Mouse (Mus musculus): ENCODE results near the gene Prkn. TPM values are rescaled to one million over a fixed set of nuclear protein-coding genes. Genes with fewer than 3 reads are reported as not detected.

The Prkn gene
- total RNA-seq, 2 experiments from 2014 or later: 1.3 TPM; not detected in 1

DNA sequence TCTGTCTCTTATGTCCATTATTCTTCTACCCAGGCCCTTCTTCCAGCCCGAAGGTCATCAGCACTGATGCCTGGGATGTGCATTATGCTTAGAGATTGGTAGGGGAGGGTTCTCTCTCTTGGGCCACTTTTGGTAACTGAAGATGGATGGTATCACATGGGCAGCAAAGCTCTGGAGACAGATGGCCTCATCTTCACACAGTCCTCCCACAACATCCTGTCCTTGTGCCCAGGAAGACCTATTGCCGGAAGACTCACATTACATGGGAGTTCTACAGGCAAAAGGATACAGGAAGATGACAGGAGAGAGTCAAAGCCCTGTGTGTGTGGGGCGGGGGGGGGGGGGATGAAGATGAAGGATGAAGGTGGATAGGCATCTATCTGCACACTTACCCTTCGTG, 928.2 kb downstream of the Prkn start:
- ATAC-seq (replicated peaks; ENCODE audit: low FRiP score, poor library complexity, severe bottlenecking): no peak

DNA sequence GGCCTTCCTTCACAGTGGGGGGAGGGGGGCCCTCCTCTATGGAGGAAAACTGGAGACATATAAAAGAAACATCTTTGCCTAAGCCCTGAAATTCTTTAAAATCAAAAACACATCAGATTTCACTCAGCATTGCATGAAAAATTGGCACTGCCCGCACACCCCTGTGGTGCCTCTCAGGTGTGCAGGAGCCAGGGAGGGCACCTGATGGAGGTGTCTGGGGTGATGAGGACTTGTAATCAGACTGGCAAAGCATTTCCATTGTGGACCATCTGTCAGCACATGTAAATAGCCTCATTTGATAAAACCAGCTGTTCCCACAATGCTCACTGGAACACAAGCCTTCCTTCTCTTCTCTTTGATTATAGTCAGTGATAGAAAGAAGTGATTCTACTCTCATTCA, 928.8 kb downstream of the Prkn start:
- no peak for ATAC-seq (replicated peaks; ENCODE audit: low FRiP score, poor library complexity, severe bottlenecking)

DNA sequence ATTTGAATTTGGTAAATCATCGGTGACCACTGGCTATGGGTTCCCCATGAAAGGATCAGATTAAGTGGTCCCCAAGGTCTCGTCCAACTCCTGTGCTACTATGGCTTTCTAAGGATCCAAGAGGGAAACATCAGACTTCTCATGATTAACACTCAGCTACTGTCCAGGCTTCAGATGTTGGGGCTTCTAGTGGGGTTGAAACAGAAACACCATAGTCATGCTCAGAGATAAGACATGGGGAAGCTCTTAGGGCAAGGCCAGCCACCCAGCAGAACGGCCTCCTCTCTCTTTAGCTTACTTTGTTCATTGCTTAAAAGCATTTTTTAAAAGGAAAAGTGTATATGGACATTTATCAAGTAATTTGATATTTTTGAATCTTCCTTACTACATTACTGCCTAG, 929.3 kb downstream of the Prkn start:
- ATAC-seq (replicated peaks; ENCODE audit: low FRiP score, poor library complexity, severe bottlenecking): no peak

DNA sequence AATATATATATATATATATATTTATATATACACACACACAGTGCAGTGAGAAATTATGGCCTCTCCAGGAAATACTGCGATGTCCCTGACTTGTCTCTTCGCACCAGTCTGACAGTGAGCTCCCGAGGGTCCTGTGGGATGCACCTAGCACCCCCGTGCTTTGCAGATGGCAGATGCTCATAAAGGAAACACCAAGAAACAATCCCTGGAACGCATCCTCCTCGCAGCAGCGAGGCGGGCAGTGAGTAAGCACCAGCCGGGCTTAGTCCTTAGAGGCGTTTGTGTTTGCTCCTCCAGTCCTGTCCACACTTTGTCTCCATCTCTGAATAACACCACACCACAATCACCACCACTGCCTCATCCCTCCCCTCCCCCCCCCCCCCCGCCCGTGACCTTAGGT, 939.4 kb downstream of the Prkn start:
- no peak for ATAC-seq (replicated peaks; ENCODE audit: low FRiP score, poor library complexity, severe bottlenecking)

DNA sequence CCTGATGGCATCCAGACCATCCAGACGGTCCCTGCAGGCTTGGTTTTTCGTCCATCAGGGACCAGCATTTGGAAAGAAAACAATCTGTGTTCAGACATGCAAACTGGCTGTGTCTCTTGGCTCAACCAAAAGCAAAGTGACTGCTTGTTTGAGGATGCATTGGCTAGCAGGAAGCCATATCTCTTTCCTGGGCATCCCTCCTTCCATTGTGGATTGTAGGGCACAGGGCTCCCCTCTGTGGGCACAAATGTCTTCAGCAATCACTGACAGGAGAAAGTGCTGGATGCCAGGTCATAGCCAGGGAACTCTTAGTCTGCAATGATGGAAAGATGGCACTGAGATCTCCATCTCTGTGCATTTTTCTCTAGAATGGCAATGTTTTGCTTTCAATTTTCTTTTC, 939.8 kb downstream of the Prkn start:
- no peak for ATAC-seq (replicated peaks; ENCODE audit: low FRiP score, poor library complexity, severe bottlenecking)

- no peak for ATAC-seq (replicated peaks; ENCODE audit: low FRiP score, poor library complexity, severe bottlenecking)
Measured at GRCm38 (mm10) chr17:11780805-11781481, 940.8 kb downstream of the Prkn start.

GRCm38 (mm10) chr17:11788270-11788936, 948.2 kb downstream of the Prkn start:
- no peak for ATAC-seq (replicated peaks; ENCODE audit: low FRiP score, poor library complexity, severe bottlenecking)

DNA sequence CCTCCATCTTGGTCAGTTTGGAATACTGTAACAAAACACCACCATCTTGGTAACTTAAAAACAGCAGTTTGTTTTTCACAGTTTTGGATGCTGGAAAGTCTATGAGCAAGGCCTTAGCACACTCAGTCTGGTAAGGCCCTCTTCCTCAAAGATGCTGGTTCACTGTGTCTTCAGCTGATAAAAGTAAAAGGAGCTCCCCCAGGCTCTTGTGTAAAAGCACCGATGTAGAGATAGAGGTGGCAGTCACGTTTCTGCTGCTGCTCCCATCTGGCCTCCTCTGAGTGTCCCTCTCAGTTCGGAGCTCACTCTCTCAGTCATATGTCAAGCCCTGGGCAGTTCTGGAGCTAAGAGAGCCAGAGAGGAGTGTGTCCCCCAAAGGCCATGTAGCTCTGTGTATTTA, 955.8 kb downstream of the Prkn start:
- ATAC-seq (replicated peaks; ENCODE audit: low FRiP score, poor library complexity, severe bottlenecking): no peak

- ATAC-seq (replicated peaks; ENCODE audit: low FRiP score, poor library complexity, severe bottlenecking): no peak
Measured at GRCm38 (mm10) chr17:11801226-11801625, 961.0 kb downstream of the Prkn start.

GRCm38 (mm10) chr17:11807280-11807679, 967.1 kb downstream of the Prkn start:
- ATAC-seq (replicated peaks; ENCODE audit: low FRiP score, poor library complexity, severe bottlenecking): no peak

GRCm38 (mm10) chr17:11817886-11818285, 977.7 kb downstream of the Prkn start:
- ATAC-seq (replicated peaks; ENCODE audit: low FRiP score, poor library complexity, severe bottlenecking): no peak

- ATAC-seq (replicated peaks; ENCODE audit: low FRiP score, poor library complexity, severe bottlenecking): no peak
Measured at GRCm38 (mm10) chr17:11819506-11819905, 979.3 kb downstream of the Prkn start.

GRCm38 (mm10) chr17:11820757-11821156, 980.6 kb downstream of the Prkn start:
- no peak for ATAC-seq (replicated peaks; ENCODE audit: low FRiP score, poor library complexity, severe bottlenecking)

- ATAC-seq (replicated peaks; ENCODE audit: low FRiP score, poor library complexity, severe bottlenecking): no peak
Measured at GRCm38 (mm10) chr17:11829501-11829900, 989.3 kb downstream of the Prkn start.

DNA sequence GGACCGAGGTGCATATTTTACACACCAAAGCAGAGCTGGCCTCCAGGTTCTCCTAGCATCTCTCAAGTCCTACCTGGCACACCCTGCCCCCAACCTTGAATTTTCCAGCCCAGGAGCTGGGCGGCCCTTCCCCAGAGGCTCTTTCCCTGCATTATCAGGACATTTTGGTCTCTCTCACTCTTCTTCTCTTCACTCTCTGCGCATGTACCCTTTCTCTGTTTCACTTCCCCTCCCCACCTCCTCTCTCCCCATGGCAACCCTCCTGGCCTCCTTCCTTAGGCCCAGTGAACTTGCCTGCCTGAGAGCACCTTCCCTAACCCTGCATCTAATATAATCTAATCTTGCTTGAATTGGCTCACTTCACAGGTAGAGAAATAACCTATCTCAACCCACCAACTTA, 996.9 kb downstream of the Prkn start:
- no peak for ATAC-seq (replicated peaks; ENCODE audit: low FRiP score, poor library complexity, severe bottlenecking)

GRCm38 (mm10) chr17:11844436-11844835, 1004.3 kb downstream of the Prkn start:
- ATAC-seq (replicated peaks; ENCODE audit: low FRiP score, poor library complexity, severe bottlenecking): no peak

- ATAC-seq (replicated peaks; ENCODE audit: low FRiP score, poor library complexity, severe bottlenecking): no peak
Measured at GRCm38 (mm10) chr17:11844989-11845388, 1004.8 kb downstream of the Prkn start.

DNA sequence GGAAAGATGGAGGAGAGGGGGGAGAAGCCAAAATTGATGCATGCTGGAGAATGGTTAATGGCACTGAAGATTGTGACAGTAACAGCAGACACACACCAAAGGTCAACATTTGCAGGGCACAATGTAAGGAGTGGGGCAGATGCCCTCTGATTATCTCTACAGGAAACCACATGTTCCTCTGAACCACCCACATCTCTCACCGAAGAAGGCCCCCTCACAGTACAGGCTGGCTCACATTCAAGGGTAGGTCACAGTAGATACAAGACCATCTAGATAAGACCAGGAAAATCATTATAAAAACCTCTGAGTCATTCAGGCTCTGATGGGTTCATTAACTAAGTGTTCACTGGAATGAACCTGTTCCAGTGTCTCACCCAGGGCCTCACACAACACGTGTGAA, 1005.3 kb downstream of the Prkn start:
- no peak for ATAC-seq (replicated peaks; ENCODE audit: low FRiP score, poor library complexity, severe bottlenecking)

DNA sequence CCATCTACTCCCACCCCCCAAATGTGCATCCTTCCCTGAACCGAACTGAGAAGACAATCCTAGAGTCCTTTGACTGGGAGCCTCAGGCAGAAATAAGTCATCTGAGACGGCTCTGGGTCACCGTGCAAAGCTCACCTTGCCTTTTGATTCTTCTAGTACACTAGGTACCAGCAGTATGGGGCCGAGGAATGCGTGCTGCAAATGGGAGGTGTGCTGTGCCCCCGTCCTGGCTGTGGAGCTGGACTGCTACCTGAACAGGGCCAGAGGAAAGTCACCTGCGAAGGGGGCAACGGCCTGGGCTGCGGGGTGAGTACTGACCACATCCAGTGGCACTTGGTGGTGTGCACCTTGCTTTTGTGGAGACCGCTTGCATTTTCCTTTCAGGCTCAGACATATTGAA, 1014.4 kb downstream of the Prkn start:
- no peak for ATAC-seq (replicated peaks; ENCODE audit: low FRiP score, poor library complexity, severe bottlenecking)

- ATAC-seq (replicated peaks; ENCODE audit: low FRiP score, poor library complexity, severe bottlenecking): no peak
Measured at GRCm38 (mm10) chr17:11858772-11859405, 1018.7 kb downstream of the Prkn start.

GRCm38 (mm10) chr17:11861178-11861577, 1021.0 kb downstream of the Prkn start:
- ATAC-seq (replicated peaks; ENCODE audit: low FRiP score, poor library complexity, severe bottlenecking): no peak

All from erythroid progenitor cell, adult 5-6 weeks (primary cell).